Mouse (Mus musculus) heart, postnatal 14 days (tissue): ENCODE data around the gene Krtap6-5. TPM values are rescaled to one million over a fixed set of nuclear protein-coding genes. Genes with fewer than 3 reads are reported as not detected.
A peak's percentile ranks its signal among the peaks of the same experiment; 100 is the strongest.
"Not testable (repeated sequence)": the region's sequence is repeated elsewhere in the genome, so short reads cannot be mapped to it uniquely, and the experiment has no call there.

Experiments used
- DNase-seq, 2 experiments: peaks; one replicate each; pipeline ENCODE4 v3.0.0; 2021 to 2022
- intact Hi-C: fragments of 180-260 bp; cut with DNase I; formaldehyde crosslinking; loops from one replicate; pipeline ENCODE4 v1.15.1; 2025
- long read RNA-seq, 2 experiments: library from polyadenylated mRNA; stranded (forward); transcript quantifications; one replicate each; pipeline ENCODE4 v2.0.0; 2021
- total RNA-seq, 2 experiments: library from RNA; stranded (reverse); gene quantifications; 2 replicates each; pipeline ENCODE4 v1.2.3; 2021

The Krtap6-5 gene
- not detected for total RNA-seq
- long read RNA-seq, experiment 1: 0 reads
- long read RNA-seq, experiment 2: 0 reads

GRCm38 (mm10) chr16:89047783-89048182 lies at the start of gene Krtap6-5:
Gene Krtap6-5, minus strand, starts transcription at chr16:89047883.
- DNase-seq: no peak
- intact Hi-C loops: no loop called here

GRCm38 (mm10) chr16:89071041-89071440 lies 23.4 kb upstream of the Krtap6-5 start:
- intact Hi-C loops: not testable (repeated sequence)
- DNase-seq: peak in 1 of 2 experiments; percentile 7

- DNase-seq, intact Hi-C loops: not testable (repeated sequence)
These were observed 16.2 kb upstream of the Krtap6-5 start, which contains the start of gene 1110025L11Rik for GRCm38 (mm10) chr16:89063902-89064301. Gene 1110025L11Rik, minus strand, starts transcription at chr16:89064002.

- intact Hi-C loops, DNase-seq: not testable (repeated sequence)
These were observed 6.3 kb downstream of the Krtap6-5 start, which contains the start of gene Gm10228 for GRCm38 (mm10) chr16:89041372-89041771. Gene Gm10228, minus strand, starts transcription at chr16:89041472.

GRCm38 (mm10) chr16:89031399-89031798 lies 16.3 kb downstream of the Krtap6-5 start, which contains the start of gene Krtap6-1:
Gene Krtap6-1, plus strand, starts transcription at chr16:89031699.
- DNase-seq, intact Hi-C loops: not testable (repeated sequence)

GRCm38 (mm10) chr16:89014984-89015383 lies 32.7 kb downstream of the Krtap6-5 start, which contains the start of gene Gm10229:
Gene Gm10229, plus strand, starts transcription at chr16:89015284.
- intact Hi-C loops, DNase-seq: not testable (repeated sequence)

GRCm38 (mm10) chr16:89013973-89014372 lies 33.7 kb downstream of the Krtap6-5 start:
- intact Hi-C loops: no loop called here
- no peak for DNase-seq

GRCm38 (mm10) chr16:89010659-89011058 lies 37.0 kb downstream of the Krtap6-5 start, which contains the start of gene Krtap22-2:
Gene Krtap22-2, minus strand, starts transcription at chr16:89010759.
- DNase-seq: no peak
- intact Hi-C loops: no loop called here

Other genes with a start within 250 kb of the Krtap6-5 start
- gene Gm20741, start 235.7 kb downstream of the Krtap6-5 start, total RNA-seq: not detected
- not detected for gene Krtap15, start 227.7 kb downstream of the Krtap6-5 start, total RNA-seq
- not detected for gene Krtap14, start 221.7 kb downstream of the Krtap6-5 start, total RNA-seq
- gene Krtap19-1, start 178.5 kb downstream of the Krtap6-5 start, total RNA-seq: not detected
- gene Krtap19-2, start 173.6 kb downstream of the Krtap6-5 start, total RNA-seq: not detected
- not detected for gene Krtap19-3, start 169.8 kb downstream of the Krtap6-5 start, total RNA-seq
- not detected for gene Krtap19-4, start 162.8 kb downstream of the Krtap6-5 start, total RNA-seq
- not detected for gene Krtap19-5, start 151.4 kb downstream of the Krtap6-5 start, total RNA-seq
- gene Krtap19-9b, start 115.6 kb downstream of the Krtap6-5 start, total RNA-seq: not detected
- gene Krtap16-3, start 85.0 kb downstream of the Krtap6-5 start, total RNA-seq: not detected
- not detected for gene Krtap22-2, start 37.1 kb downstream of the Krtap6-5 start, total RNA-seq
- not detected for gene Gm10229, start 32.6 kb downstream of the Krtap6-5 start, total RNA-seq
- gene Krtap6-1, start 16.2 kb downstream of the Krtap6-5 start, total RNA-seq: not detected
- not detected for gene Gm10228, start 6.4 kb downstream of the Krtap6-5 start, total RNA-seq
- gene 1110025L11Rik, start 16.1 kb upstream of the Krtap6-5 start, total RNA-seq: not detected
- gene Krtap6-3, start 36.1 kb upstream of the Krtap6-5 start, total RNA-seq: not detected
- not detected for gene Gm6358, start 93.0 kb upstream of the Krtap6-5 start, total RNA-seq
- not detected for gene Gm10061, start 103.2 kb upstream of the Krtap6-5 start, total RNA-seq
- not detected for gene Gm9789, start 110.1 kb upstream of the Krtap6-5 start, total RNA-seq
- not detected for gene Gm7735, start 121.6 kb upstream of the Krtap6-5 start, total RNA-seq
- not detected for gene 1110057P08Rik, start 126.9 kb upstream of the Krtap6-5 start, total RNA-seq
- gene Krtap20-2, start 158.0 kb upstream of the Krtap6-5 start, total RNA-seq: not detected